Mouse (Mus musculus) small intestine, adult 2 months (tissue): ENCODE measurements around the gene Cep295nl.
"Not testable (repeated sequence)": the region's sequence is repeated elsewhere in the genome, so short reads cannot be mapped to it uniquely, and the experiment has no call there.

ENCODE experiments used
- CTCF ChIP-seq: fragments of 200-500 bp; IDR thresholded peaks from 2 replicates; pipeline ENCODE4 v1.5.1; 2012; ENCODE audit warnings: low read depth, mild to moderate bottlenecking, control low read depth, inconsistent platforms, low read length, moderate library complexity, mixed read lengths; ENCODE audit not compliant: insufficient replicate concordance, insufficient read length; ENCODE audit errors: extremely low read depth
- POLR2A ChIP-seq: fragments of 200-500 bp; IDR thresholded peaks from 2 replicates; pipeline ENCODE4 v1.6.1; 2012; ENCODE audit warnings: low read depth, mild to moderate bottlenecking, control low read depth, inconsistent platforms, low read length, moderate library complexity

GRCm38 (mm10) chr11:118387816-118388215 lies 45.5 kb upstream of the Cep295nl start:
- TF ChIP-seq CTCF, POLR2A: not testable (repeated sequence)
